Mouse (Mus musculus) kidney, adult 2 months (tissue): ENCODE measurements at regions not wholly inside any gene's neighbourhood (a gene's known extent, or its start where the extent isn't known, plus 50 kb on each side); places are given as distances from the start of the nearest gene placed in this dataset.
A peak's percentile ranks its signal among the peaks of the same experiment; 100 is the strongest.

Experiments used
- DNase-seq: peaks from one replicate; pipeline ENCODE4 v3.0.0; 2021
- H3K27ac ChIP-seq: fragments of 200-500 bp; 2 replicates; pipeline ENCODE4 v1.5.1; 2012; ENCODE audit warnings: low read depth, low read length, control low read depth, inconsistent platforms; ENCODE audit not compliant: insufficient read depth
- H3K27me3 ChIP-seq: fragments of 200-500 bp; replicated peaks from 2 replicates; pipeline ENCODE4 v1.6.1; 2012; ENCODE audit warnings: mild to moderate bottlenecking, moderate library complexity, low read length, inconsistent platforms; ENCODE audit not compliant: control insufficient read depth, insufficient read depth
- H3K36me3 ChIP-seq: fragments of 200-500 bp; 2 replicates; pipeline ENCODE4 v1.6.1; 2012; ENCODE audit warnings: mild to moderate bottlenecking, moderate library complexity, low read length, inconsistent platforms; ENCODE audit not compliant: control insufficient read depth, insufficient read depth
- H3K4me1 ChIP-seq: fragments of 200-500 bp; 2 replicates; pipeline ENCODE4 v1.6.1; 2011; ENCODE audit warnings: low read length; ENCODE audit not compliant: control insufficient read depth, insufficient read depth
- H3K4me3 ChIP-seq: fragments of 200-500 bp; 2 replicates; pipeline ENCODE4 v1.5.1; 2011; ENCODE audit warnings: mild to moderate bottlenecking, low read depth, low read length, control low read depth; ENCODE audit not compliant: insufficient read depth
- CTCF ChIP-seq: fragments of 200-500 bp; conservative IDR thresholded peaks from 2 replicates; pipeline ENCODE4 v1.5.1; 2011; ENCODE audit warnings: low read depth, mild to moderate bottlenecking, control low read depth, low read length, moderate library complexity, mixed read lengths; ENCODE audit not compliant: insufficient read depth, insufficient read length
- POLR2A ChIP-seq: fragments of 200-500 bp; IDR thresholded peaks from one replicate; pipeline ENCODE4 v1.6.1; 2011; ENCODE audit warnings: low read depth, low read length, control low read depth
- WGBS: fragments of 180-500 bp; shearing (Covaris S2); methylation state at CpG from one replicate; pipeline ENCODE4 v1.1.7; 2018; 5-methylcytosine and 5-hydroxymethylcytosine counted together

GRCm38 (mm10) chr10:117940441-117941265 is 94.8 kb upstream of the Rap1b start:
- TF ChIP-seq CTCF (no peak), POLR2A (no peak)
- no peaks in the 10 kb centered on the region for H3K27me3 ChIP-seq
- H3K4me3 ChIP-seq = peak overlapping the region; percentile 17; the same call in 1 of the 2 replicates
- DNase-seq = peak; percentile 78
- 31% methylated on average over 10 of the region's 10 CpGs for WGBS
- no peaks in the 10 kb centered on the region for H3K36me3 ChIP-seq
- peak overlapping the region; percentile 95 for H3K27ac ChIP-seq
- peaks cover 4% of the 10 kb centered on the region; the same call in 1 of the 2 replicates for H3K4me1 ChIP-seq

GRCm38 (mm10) chr10:117941266-117941651 is 95.4 kb upstream of the Rap1b start:
- Histone ChIP-seq H3K4me1 (peaks cover 4% of the 10 kb centered on the region; the same call in 1 of the 2 replicates), H3K27me3 (no peaks in the 10 kb centered on the region), H3K36me3 (no peaks in the 10 kb centered on the region), H3K27ac (peak overlapping the region; percentile 95), H3K4me3 (no peak overlapping the region)
- DNase-seq = no peak
- WGBS = 54% methylated on average over 3 of the region's 3 CpGs
- TF ChIP-seq CTCF = no peak
- no peak for TF ChIP-seq POLR2A

- no peaks in the 10 kb centered on the region for H3K27me3 ChIP-seq
- H3K36me3 ChIP-seq = no peaks in the 10 kb centered on the region
- peaks cover 4% of the 10 kb centered on the region; the same call in 1 of the 2 replicates for H3K4me1 ChIP-seq
- WGBS = 87% methylated on average over 6 of the region's 6 CpGs
- TF ChIP-seq POLR2A (no peak), CTCF (no peak)
- no peak for DNase-seq
- no peak overlapping the region for H3K4me3 ChIP-seq
- no peak overlapping the region for H3K27ac ChIP-seq
These were observed 98.0 kb upstream of the Rap1b start for GRCm38 (mm10) chr10:117943702-117944307.

GRCm38 (mm10) chr10:117947191-117947590 is 101.4 kb upstream of the Rap1b start:
- no peak for TF ChIP-seq POLR2A
- no peak for TF ChIP-seq CTCF
- Histone ChIP-seq H3K4me3 (no peak overlapping the region), H3K27ac (no peak overlapping the region), H3K27me3 (no peaks in the 10 kb centered on the region), H3K4me1 (no peaks in the 10 kb centered on the region), H3K36me3 (no peaks in the 10 kb centered on the region)
- WGBS = 22% methylated on average over 13 of the region's 13 CpGs
- no peak for DNase-seq

GRCm38 (mm10) chr10:117947911-117948310 is 102.1 kb upstream of the Rap1b start:
- no peaks in the 10 kb centered on the region for H3K27me3 ChIP-seq
- no peak for TF ChIP-seq CTCF
- no peak for TF ChIP-seq POLR2A
- no peaks in the 10 kb centered on the region for H3K36me3 ChIP-seq
- 75% methylated on average over 7 of the region's 7 CpGs for WGBS
- no peak overlapping the region for H3K27ac ChIP-seq
- no peak overlapping the region for H3K4me3 ChIP-seq
- no peak for DNase-seq
- no peaks in the 10 kb centered on the region for H3K4me1 ChIP-seq

GRCm38 (mm10) chr10:117952116-117953025 is 106.5 kb upstream of the Rap1b start:
- Histone ChIP-seq H3K4me1 (no peaks in the 10 kb centered on the region), H3K27ac (no peak overlapping the region), H3K27me3 (no peaks in the 10 kb centered on the region), H3K4me3 (0 out of 2 replicates have a peak overlapping the region, but pooled peaks have one; percentile 8), H3K36me3 (no peaks in the 10 kb centered on the region)
- no peak for DNase-seq
- WGBS = 63% methylated on average over 26 of the region's 26 CpGs
- TF ChIP-seq CTCF (no peak), POLR2A (no peak)
